Mouse (Mus musculus): ENCODE data around the gene Eif4ebp2.

The Eif4ebp2 gene

GRCm38 (mm10) chr10:61452645-61453044, at the start of gene Eif4ebp2:
Eif4ebp2 (minus strand) TSS chr10:61452661.
- peak; percentile 99 for DNase-seq (ENCODE audit: low spot score in 2 of 2)

GRCm38 (mm10) chr10:61500756-61501155, 48.3 kb upstream of the Eif4ebp2 start:
- no peak for DNase-seq (ENCODE audit: low spot score in 2 of 2)

- no peak for DNase-seq (ENCODE audit: low spot score in 2 of 2)
Measured at GRCm38 (mm10) chr10:61499505-61500466, 47.3 kb upstream of the Eif4ebp2 start.

- no peak for DNase-seq (ENCODE audit: low spot score in 2 of 2)
Measured at GRCm38 (mm10) chr10:61496231-61496630, 43.8 kb upstream of the Eif4ebp2 start.

GRCm38 (mm10) chr10:61495461-61495860, 43.0 kb upstream of the Eif4ebp2 start:
- DNase-seq (ENCODE audit: low spot score in 2 of 2): no peak

- DNase-seq (ENCODE audit: low spot score in 2 of 2): peak; percentile 64 to 71
Measured at GRCm38 (mm10) chr10:61492040-61492439, 39.6 kb upstream of the Eif4ebp2 start.

GRCm38 (mm10) chr10:61491573-61491972, 39.1 kb upstream of the Eif4ebp2 start:
- no peak for DNase-seq (ENCODE audit: low spot score in 2 of 2)

GRCm38 (mm10) chr10:61488522-61489110, 36.2 kb upstream of the Eif4ebp2 start:
- no peak for DNase-seq (ENCODE audit: low spot score in 2 of 2)

- DNase-seq (ENCODE audit: low spot score in 2 of 2): no peak
Measured at GRCm38 (mm10) chr10:61486551-61487339, 34.3 kb upstream of the Eif4ebp2 start.

GRCm38 (mm10) chr10:61484801-61485200, 32.3 kb upstream of the Eif4ebp2 start:
- DNase-seq (ENCODE audit: low spot score in 2 of 2): no peak

- no peak for DNase-seq (ENCODE audit: low spot score in 2 of 2)
Measured at GRCm38 (mm10) chr10:61482771-61483170, 30.3 kb upstream of the Eif4ebp2 start.

- DNase-seq (ENCODE audit: low spot score in 2 of 2): no peak
Measured at GRCm38 (mm10) chr10:61480488-61480887, 28.0 kb upstream of the Eif4ebp2 start.

- no peak for DNase-seq (ENCODE audit: low spot score in 2 of 2)
Measured at GRCm38 (mm10) chr10:61479927-61480326, 27.5 kb upstream of the Eif4ebp2 start.

GRCm38 (mm10) chr10:61479461-61479860, 27.0 kb upstream of the Eif4ebp2 start:
- no peak for DNase-seq (ENCODE audit: low spot score in 2 of 2)

GRCm38 (mm10) chr10:61476440-61477165, 24.1 kb upstream of the Eif4ebp2 start:
- DNase-seq (ENCODE audit: low spot score in 2 of 2): no peak

- DNase-seq (ENCODE audit: low spot score in 2 of 2): peak; percentile 94 to 95
Measured at GRCm38 (mm10) chr10:61475594-61476439, 23.4 kb upstream of the Eif4ebp2 start, which contains the start of gene Lrrc20. Lrrc20 (plus strand) TSS chr10:61475801.

- no peak for DNase-seq (ENCODE audit: low spot score in 2 of 2)
Measured at GRCm38 (mm10) chr10:61474344-61474743, 21.9 kb upstream of the Eif4ebp2 start.

GRCm38 (mm10) chr10:61473640-61474039, 21.2 kb upstream of the Eif4ebp2 start:
- no peak for DNase-seq (ENCODE audit: low spot score in 2 of 2)

GRCm38 (mm10) chr10:61468900-61469299, 16.4 kb upstream of the Eif4ebp2 start:
- DNase-seq (ENCODE audit: low spot score in 2 of 2): no peak

- DNase-seq (ENCODE audit: low spot score in 2 of 2): peak in 1 of 2 experiments; percentile 15
Measured at GRCm38 (mm10) chr10:61466873-61467272, 14.4 kb upstream of the Eif4ebp2 start.
